Mouse (Mus musculus) limb, embryonic 14.5 days (tissue): ENCODE data around the gene Prkar1b. TPM values are rescaled to one million over a fixed set of nuclear protein-coding genes. Genes with fewer than 3 reads are reported as not detected.

Experiments used
- ATAC-seq: fragments of 200-750 bp; cut with Nextera tagmentation; 2 replicates; pipeline ENCODE4 v1.8.0; 2017; ENCODE audit warnings: low read depth, moderate number of reproducible peaks, moderate TSS enrichment; ENCODE audit not compliant: low FRiP score
- DNase-seq: peaks from one replicate; pipeline ENCODE4 v3.0.0-alpha.2; 2015; ENCODE audit warnings: low spot score
- H3K27ac ChIP-seq: fragments of 300-500 bp; sonication (generic); replicated peaks from 2 replicates; pipeline ENCODE4 v1.5.1; 2014; ENCODE audit warnings: low read depth, mild to moderate bottlenecking, low read length, moderate library complexity, mixed read lengths
- H3K27me3 ChIP-seq: fragments of 300-500 bp; sonication (generic); 2 replicates; pipeline ENCODE4 v1.6.1; 2014; ENCODE audit warnings: low read length, mixed read lengths; ENCODE audit not compliant: control insufficient read depth, insufficient read depth
- H3K36me3 ChIP-seq: fragments of 300-500 bp; sonication (generic); 2 replicates; pipeline ENCODE4 v1.6.1; 2014; ENCODE audit warnings: mild to moderate bottlenecking, low read length, moderate library complexity, mixed read lengths; ENCODE audit not compliant: control insufficient read depth, insufficient read depth
- H3K4me1 ChIP-seq: fragments of 300-500 bp; sonication (generic); 2 replicates; pipeline ENCODE4 v1.6.1; 2014; ENCODE audit warnings: antibody characterized with exemption, low read length, mixed read lengths; ENCODE audit not compliant: control insufficient read depth, insufficient read depth
- H3K4me2 ChIP-seq: fragments of 300-500 bp; sonication (generic); replicated peaks from 2 replicates; pipeline ENCODE4 v1.6.1; 2014; ENCODE audit warnings: low read depth, mild to moderate bottlenecking, low read length, moderate library complexity; ENCODE audit not compliant: severe bottlenecking
- H3K4me3 ChIP-seq: fragments of 300-500 bp; sonication (generic); replicated peaks from 2 replicates; pipeline ENCODE4 v1.5.1; 2014; ENCODE audit warnings: low read length
- H3K9ac ChIP-seq: fragments of 300-500 bp; sonication (generic); 2 replicates; pipeline ENCODE4 v1.6.1; 2014; ENCODE audit warnings: mild to moderate bottlenecking, low read depth, low read length, moderate library complexity; ENCODE audit not compliant: severe bottlenecking
- H3K9me3 ChIP-seq: fragments of 300-500 bp; sonication (generic); 2 replicates; pipeline ENCODE4 v1.6.1; 2016; ENCODE audit warnings: low read length; ENCODE audit not compliant: control insufficient read depth
- POLR2A ChIP-seq: fragments of 200-500 bp; IDR thresholded peaks from 2 replicates; pipeline ENCODE4 v1.8.0; 2012; ENCODE audit warnings: inconsistent platforms, mild to moderate bottlenecking, moderate library complexity, borderline replicate concordance; ENCODE audit not compliant: insufficient read depth, insufficient read length; ENCODE audit errors: extremely low read depth
- WGBS: fragments of 180-500 bp; shearing (Covaris S2); extraction: QIAGEN DNeasy Blood & Tissue Kit; methylation state at CpG from one replicate; pipeline ENCODE4 v1.1.7; 2014; 5-methylcytosine and 5-hydroxymethylcytosine counted together
- polyA plus RNA-seq, 2 experiments: library from polyadenylated mRNA; depleted of rRNA in 1 of 2; stranded (reverse) in 1 of 2; unstranded in 1 of 2; fragments of >200 nt; fragmentation: Nextera tagmentation in 1 of 2; extraction: Ambion mirVana in 1 of 2; gene quantifications; 2 replicates each; pipeline versions ENCODE4 v1.2.1 to v1.2.3; 2012 to 2014

Gene Prkar1b
- polyA plus RNA-seq, 2 experiments = 15.8 to 19.2 TPM

- no peaks in the 10 kb centered on the region for H3K36me3 ChIP-seq
- no peaks in the 10 kb centered on the region for H3K4me1 ChIP-seq
- no peaks in the 10 kb centered on the region for H3K27me3 ChIP-seq
- no peaks in the 10 kb centered on the region for H3K9me3 ChIP-seq
- no peak overlapping the region for H3K9ac ChIP-seq
- no peak for TF ChIP-seq POLR2A
- H3K4me2 ChIP-seq = no peak overlapping the region
- WGBS = 91% methylated on average over 7 of the region's 7 CpGs
- ATAC-seq = no peak
- no peak overlapping the region for H3K4me3 ChIP-seq
- H3K27ac ChIP-seq = no peak overlapping the region
- no peak for DNase-seq
These were observed 34.3 kb downstream of the Prkar1b start for GRCm38 (mm10) chr5:139115507-139115906.

- Histone ChIP-seq H3K9ac (no peak overlapping the region), H3K36me3 (no peaks in the 10 kb centered on the region), H3K27me3 (no peaks in the 10 kb centered on the region), H3K27ac (no peak overlapping the region), H3K9me3 (no peaks in the 10 kb centered on the region), H3K4me1 (no peaks in the 10 kb centered on the region), H3K4me3 (no peak overlapping the region), H3K4me2 (no peak overlapping the region)
- WGBS = 64% methylated on average over 4 of the region's 4 CpGs
- ATAC-seq (no peak), DNase-seq (no peak)
- no peak for TF ChIP-seq POLR2A
These were observed 34.9 kb downstream of the Prkar1b start for GRCm38 (mm10) chr5:139114876-139115275.

- Histone ChIP-seq H3K9me3 (no peaks in the 10 kb centered on the region), H3K4me3 (no peak overlapping the region), H3K27ac (no peak overlapping the region), H3K4me1 (no peaks in the 10 kb centered on the region), H3K36me3 (no peaks in the 10 kb centered on the region), H3K27me3 (no peaks in the 10 kb centered on the region), H3K9ac (no peak overlapping the region), H3K4me2 (no peak overlapping the region)
- no peak for DNase-seq
- 81% methylated on average over 9 of the region's 9 CpGs for WGBS
- TF ChIP-seq POLR2A = no peak
- no peak for ATAC-seq
These were observed 37.4 kb downstream of the Prkar1b start for GRCm38 (mm10) chr5:139112418-139112817.

GRCm38 (mm10) chr5:139111991-139112390 lies 37.8 kb downstream of the Prkar1b start:
- Histone ChIP-seq H3K9ac (no peak overlapping the region), H3K4me3 (no peak overlapping the region), H3K27me3 (no peaks in the 10 kb centered on the region), H3K9me3 (no peaks in the 10 kb centered on the region), H3K27ac (no peak overlapping the region), H3K4me1 (no peaks in the 10 kb centered on the region), H3K4me2 (no peak overlapping the region), H3K36me3 (no peaks in the 10 kb centered on the region)
- DNase-seq = no peak
- ATAC-seq = no peak
- no peak for TF ChIP-seq POLR2A
- WGBS = 54% methylated on average over 9 of the region's 9 CpGs

- DNase-seq = no peak
- TF ChIP-seq POLR2A = no peak
- H3K9me3 ChIP-seq = no peaks in the 10 kb centered on the region
- no peak overlapping the region for H3K9ac ChIP-seq
- no peak overlapping the region for H3K27ac ChIP-seq
- WGBS = 88% methylated on average over 2 of the region's 2 CpGs
- no peaks in the 10 kb centered on the region for H3K4me1 ChIP-seq
- no peak for ATAC-seq
- no peaks in the 10 kb centered on the region for H3K27me3 ChIP-seq
- no peak overlapping the region for H3K4me3 ChIP-seq
- H3K4me2 ChIP-seq = no peak overlapping the region
- no peaks in the 10 kb centered on the region for H3K36me3 ChIP-seq
These were observed 39.5 kb downstream of the Prkar1b start for GRCm38 (mm10) chr5:139110140-139110855.
